Mouse (Mus musculus) left cerebral cortex, postnatal 14 days (tissue): ENCODE data around the gene Hs6st1. TPM values are rescaled to one million over a fixed set of nuclear protein-coding genes. Genes with fewer than 3 reads are reported as not detected.
A peak's percentile ranks its signal among the peaks of the same experiment; 100 is the strongest.

Source experiments
- DNase-seq, 2 experiments: peaks; one replicate each; pipeline ENCODE4 v3.0.0; 2021 to 2022; ENCODE audit warnings: low spot score in 2 of 2, mixed read lengths in 1 of 2
- intact Hi-C: fragments of 180-260 bp; cut with DNase I; formaldehyde crosslinking; loops from one replicate; pipeline ENCODE4 v1.15.1; 2025
- total RNA-seq, 2 experiments: library from RNA; stranded (reverse); gene quantifications; 2 replicates each; pipeline ENCODE4 v1.2.3; 2021

The Hs6st1 gene
- total RNA-seq, 2 experiments from 2014 or later = 73.1 to 77.7 TPM

DNA sequence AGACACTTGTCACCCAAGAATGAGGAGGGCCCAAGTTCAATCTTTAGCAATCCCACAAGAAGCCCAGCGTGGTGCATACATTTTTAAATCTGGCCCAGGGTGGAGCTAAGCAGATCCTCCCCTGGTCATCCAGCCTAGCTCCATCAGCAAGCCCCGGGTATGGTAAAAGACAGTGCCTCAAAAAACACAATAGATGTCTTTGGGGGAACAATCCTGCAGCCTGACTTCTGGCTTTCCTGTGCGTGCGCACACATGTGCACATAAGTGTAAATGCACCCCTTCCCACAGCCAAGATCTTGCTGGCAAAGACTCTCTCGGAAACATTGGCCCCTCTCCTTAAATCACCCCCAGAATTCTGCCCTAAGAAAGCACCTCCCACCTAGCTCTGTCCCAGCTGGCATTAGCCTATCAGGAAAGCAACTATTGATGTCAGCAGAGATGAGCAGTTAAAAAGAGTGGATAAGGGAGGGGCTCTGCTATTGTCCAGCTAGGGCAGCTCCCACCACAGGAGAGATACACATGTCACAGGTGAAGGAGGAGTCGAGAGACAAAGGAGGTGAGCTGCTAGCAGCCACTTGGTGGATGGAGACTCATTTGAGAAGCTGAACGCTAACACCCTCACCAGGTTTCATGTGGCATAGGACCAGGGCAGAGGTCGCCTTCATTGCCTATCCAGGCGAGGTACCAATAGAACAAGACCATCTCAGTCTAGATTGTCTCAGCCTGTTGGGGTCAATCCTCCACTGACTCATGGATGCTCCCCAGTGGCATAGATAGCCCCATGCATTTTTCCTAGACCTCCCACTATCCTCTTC, 5.2 kb upstream of the Hs6st1 start:
- intact Hi-C loops = loop anchor here (10.0 kb wide), 2 partner anchors 188 to 318 kb away; no protein-coding TSS in a partner anchor
- no peak for DNase-seq

GRCm38 (mm10) chr1:36063641-36063955, 4.6 kb upstream of the Hs6st1 start:
- DNase-seq = no peak
- intact Hi-C loops = loop anchor here (10.0 kb wide), 2 partner anchors 189 to 319 kb away; no protein-coding TSS in a partner anchor

DNA sequence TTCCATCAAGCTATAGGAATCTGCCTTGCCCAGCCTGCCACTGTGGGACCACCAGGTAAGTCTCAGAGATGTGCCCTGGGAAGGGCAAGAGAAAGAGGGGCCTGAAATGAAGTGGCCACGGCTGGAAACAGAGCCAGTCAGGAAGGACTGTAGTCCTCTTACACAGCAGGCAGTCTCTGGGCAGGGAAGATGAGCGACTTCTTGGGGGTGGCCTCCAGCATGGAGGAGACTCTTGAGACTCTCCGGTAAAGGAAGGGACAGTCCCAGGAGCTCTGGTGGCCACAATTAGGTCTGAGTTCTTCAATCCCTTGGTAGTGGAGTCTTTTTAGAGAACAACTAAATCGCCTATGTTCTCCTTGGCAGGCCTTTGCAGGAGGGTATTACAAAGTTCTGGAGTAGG, 4.0 kb upstream of the Hs6st1 start:
- intact Hi-C loops = loop anchor here (10.0 kb wide), 2 partner anchors 189 to 319 kb away; no protein-coding TSS in a partner anchor
- peak in 1 of 2 experiments; percentile 1 for DNase-seq

- intact Hi-C loops = loop anchor here (5.0 to 10.0 kb wide), 3 partner anchors 190 to 1173 kb away; no protein-coding TSS in a partner anchor
- peak; percentile 91 to 96 for DNase-seq
These were observed 3.1 kb upstream of the Hs6st1 start for GRCm38 (mm10) chr1:36064861-36065760.

DNA sequence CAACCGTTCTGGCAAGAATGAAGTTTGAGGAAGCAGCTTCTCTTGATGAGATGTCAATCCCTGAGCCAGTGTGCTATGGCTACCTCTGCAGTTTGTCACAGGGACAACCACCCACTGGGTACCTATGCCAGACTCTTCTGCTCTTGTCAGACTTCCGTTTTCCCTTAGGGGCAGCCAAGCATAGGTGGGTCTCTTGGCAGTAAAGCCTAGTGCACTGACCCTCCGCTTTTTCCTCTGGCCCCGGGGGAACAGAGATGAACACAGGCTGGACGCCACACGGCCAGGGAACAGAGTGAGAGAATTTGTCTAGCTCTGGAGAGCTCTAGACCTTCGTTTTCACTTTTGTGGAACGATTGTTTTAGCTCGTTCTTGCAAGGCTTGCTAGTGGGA, 2.4 kb upstream of the Hs6st1 start:
- intact Hi-C loops = loop anchor here (5.0 to 10.0 kb wide), 3 partner anchors 191 to 1173 kb away; no protein-coding TSS in a partner anchor
- peak in 1 of 2 experiments; percentile 2 for DNase-seq

DNA sequence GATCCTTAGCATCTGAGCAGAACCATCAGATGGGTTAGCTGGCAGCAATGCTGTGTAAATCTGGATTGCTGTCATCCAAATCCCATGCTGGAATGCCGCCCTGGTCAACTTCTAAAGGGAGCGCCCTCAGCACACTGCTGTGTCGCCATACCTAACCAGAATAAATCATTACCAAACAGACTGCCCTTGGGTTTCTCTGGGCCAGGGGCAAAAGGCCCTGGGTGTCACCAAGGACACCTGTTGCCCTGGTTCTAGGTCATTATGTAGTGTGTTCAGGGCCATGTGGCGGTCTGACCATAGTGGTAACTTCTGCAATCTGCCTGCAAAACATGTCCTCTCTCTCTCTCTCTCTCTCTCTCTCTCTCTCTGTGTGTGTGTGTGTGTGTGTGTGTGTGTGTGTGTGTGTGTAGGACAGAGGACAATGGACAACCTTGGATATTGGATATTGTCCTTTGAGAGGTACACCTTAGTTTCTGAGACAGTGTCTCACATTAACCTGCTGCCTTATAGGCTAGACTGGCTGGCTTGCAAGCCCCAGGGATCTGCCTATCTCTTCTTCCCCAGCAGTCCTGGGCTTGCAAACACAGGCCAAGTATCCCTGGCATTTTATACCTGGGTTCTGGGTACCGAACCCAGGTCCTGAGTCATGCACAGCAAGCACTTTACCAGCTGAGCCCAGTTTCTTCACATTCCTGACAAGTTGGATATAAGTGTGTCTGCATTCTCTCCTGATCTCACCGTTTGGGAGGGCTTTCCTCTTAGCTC, 1.8 kb upstream of the Hs6st1 start:
- intact Hi-C loops = loop anchor here (5.0 to 10.0 kb wide), 3 partner anchors 192 to 1174 kb away; no protein-coding TSS in a partner anchor
- peak in 1 of 2 experiments; percentile 2 for DNase-seq

DNA sequence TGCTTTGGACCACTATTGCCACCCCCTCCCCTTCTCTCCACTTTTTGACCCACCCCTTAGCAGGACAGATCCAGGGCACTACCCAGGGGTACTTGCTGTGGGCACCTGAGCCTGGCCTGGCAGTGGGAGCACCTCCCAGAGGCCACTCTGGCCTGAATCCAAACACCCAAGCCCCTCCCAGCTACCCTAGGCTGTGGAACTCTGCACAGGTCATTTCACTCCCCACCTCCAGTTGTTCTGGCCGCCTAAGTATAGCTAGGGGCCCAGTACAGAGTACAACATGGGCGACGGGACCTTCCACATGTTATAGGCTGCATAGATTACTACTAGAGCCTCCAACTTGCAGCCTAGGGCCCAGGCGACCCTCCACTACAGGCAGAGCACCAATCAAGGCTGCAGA, 999 bp upstream of the Hs6st1 start:
- intact Hi-C loops = loop anchor here (5.0 to 10.0 kb wide), 3 partner anchors 192 to 1175 kb away; no protein-coding TSS in a partner anchor
- peak in 1 of 2 experiments; percentile 3 for DNase-seq

DNA sequence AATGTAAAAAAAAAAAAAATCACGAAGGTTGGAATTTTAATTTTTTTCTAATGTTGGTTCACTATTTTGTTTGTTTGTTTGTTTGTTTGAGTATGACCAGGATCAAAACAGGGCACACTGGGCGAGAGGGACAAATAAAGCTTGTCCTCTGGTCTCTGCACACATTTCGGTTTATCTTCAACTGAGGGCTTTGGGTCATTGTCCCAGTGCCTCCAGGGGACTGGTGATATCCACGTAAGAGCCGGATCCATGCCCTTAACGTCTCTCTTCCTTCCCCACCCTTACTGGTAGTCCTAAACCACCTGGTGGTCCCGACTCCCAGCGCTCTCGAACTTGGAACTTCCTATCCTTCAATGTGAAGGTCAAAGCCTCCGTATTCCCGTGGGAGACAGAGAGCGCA, 589 bp upstream of the Hs6st1 start:
- no peak for DNase-seq
- intact Hi-C loops = loop anchor here (5.0 to 10.0 kb wide), 3 partner anchors 193 to 1175 kb away; no protein-coding TSS in a partner anchor

DNA sequence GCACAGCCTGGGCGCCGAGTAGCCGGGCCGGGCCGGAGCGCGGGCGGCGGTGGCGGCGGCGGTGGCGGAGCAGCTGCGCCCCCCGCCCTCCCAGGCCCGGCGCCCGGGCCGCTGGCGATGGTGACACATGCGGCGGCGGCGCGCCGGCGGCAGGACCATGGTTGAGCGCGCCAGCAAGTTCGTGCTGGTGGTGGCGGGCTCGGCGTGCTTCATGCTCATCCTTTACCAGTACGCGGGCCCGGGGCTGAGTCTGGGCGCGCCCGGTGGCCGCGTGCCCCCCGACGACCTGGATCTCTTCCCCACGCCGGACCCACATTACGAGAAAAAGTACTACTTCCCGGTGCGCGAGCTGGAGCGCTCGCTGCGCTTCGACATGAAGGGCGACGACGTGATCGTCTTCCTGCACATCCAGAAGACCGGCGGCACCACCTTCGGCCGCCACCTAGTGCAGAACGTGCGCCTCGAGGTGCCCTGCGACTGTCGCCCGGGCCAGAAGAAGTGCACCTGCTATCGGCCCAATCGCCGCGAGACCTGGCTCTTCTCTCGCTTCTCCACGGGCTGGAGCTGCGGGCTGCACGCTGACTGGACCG, 426 bp downstream of the Hs6st1 start:
- peak; percentile 42 to 54 for DNase-seq
- intact Hi-C loops = loop anchor here (5.0 to 10.0 kb wide), 3 partner anchors 194 to 1176 kb away; no protein-coding TSS in a partner anchor

DNA sequence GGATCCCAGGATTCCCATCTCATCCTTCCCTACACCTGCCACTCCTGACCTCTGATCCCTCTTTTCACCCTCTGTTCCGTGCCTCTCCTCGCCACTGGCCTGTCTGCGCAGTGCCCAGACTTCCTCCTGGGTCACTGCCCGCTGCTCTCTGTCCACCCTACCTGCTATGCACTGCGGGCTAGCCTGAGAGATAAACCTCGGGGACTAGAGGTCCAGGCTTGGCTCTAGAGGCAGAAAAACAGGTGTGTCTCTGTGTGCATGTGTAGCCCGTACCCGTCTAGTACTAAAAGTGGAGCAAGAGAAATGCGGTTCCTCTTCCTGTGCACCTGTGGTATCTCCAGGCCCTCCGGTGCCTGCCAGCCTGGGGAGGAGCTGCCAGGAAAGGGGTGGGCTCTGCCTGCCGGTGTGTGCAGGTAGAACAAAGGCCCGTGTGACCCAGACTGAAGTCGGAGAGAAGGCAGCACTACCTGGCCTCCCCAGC, 1.1 kb downstream of the Hs6st1 start:
- intact Hi-C loops = loop anchor here (5.0 to 10.0 kb wide), 3 partner anchors 195 to 1177 kb away; no protein-coding TSS in a partner anchor

DNA sequence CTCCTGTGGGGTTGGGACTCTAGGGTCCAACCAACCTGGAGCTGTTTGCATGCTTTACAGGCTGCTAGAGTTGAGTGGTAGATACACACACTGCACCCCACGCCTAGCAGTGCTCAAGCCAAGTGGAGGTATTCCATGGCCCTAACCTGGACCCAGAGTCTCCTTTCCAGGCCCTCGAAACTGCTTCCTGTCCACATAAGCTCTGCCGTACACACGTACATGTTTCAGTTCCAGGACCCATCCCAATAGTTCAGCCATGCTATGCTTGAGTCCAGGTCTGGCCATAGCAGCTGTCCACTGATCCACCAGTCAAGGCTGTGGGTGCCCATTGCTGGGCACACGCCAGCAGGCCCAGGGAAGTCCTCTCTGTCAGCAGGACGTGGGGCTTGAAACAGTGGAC, 2.0 kb downstream of the Hs6st1 start:
- intact Hi-C loops = loop anchor here (5.0 kb wide), 1 partner anchor 62 kb away; no protein-coding TSS in a partner anchor
- DNase-seq = no peak

More for the DNA sequence above, 1.1 kb downstream of the Hs6st1 start:
- no peak for DNase-seq

DNA sequence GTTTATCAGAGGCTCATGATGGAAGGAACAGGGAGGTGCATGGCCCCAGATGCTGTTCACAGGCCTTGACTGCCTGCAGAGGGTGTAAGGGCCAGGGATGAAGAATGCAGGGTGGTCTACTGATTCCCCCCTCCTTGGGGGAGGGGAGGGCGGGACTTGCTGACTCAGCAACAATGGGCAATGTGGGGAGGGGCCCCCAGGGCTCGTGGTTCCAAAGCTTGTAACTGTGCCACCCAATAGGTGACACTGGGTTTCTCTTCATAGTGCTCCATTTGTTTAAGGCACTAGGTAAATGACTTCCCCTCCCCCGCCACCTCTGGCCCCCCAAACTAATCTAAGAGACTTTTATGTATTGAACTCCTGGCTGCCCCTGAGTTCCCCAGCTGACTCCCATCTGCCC, 2.5 kb downstream of the Hs6st1 start:
- DNase-seq = no peak
- intact Hi-C loops = loop anchor here (5.0 kb wide), 1 partner anchor 62 kb away; no protein-coding TSS in a partner anchor

DNA sequence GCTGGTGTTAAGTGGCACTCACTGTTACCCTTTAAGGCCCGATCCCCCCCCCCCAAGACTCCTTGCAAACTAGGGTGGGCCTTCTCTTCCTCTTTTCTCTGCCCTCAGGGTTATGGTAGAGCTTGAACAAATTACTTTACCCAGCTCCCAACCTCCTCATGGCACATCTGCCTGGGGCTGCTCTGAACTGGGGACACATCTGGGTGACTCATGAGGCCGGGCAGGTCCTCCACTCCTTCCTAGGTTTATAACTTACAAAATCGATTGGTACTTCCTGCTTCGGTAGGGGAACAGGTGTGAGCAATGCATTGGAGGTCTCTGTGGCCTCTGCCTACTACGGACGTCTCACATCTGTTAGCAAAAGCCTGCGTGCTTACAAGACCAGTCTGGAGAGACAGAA, 3.0 kb downstream of the Hs6st1 start:
- no peak for DNase-seq
- intact Hi-C loops = loop anchor here (5.0 kb wide), 1 partner anchor 61 kb away; no protein-coding TSS in a partner anchor

DNA sequence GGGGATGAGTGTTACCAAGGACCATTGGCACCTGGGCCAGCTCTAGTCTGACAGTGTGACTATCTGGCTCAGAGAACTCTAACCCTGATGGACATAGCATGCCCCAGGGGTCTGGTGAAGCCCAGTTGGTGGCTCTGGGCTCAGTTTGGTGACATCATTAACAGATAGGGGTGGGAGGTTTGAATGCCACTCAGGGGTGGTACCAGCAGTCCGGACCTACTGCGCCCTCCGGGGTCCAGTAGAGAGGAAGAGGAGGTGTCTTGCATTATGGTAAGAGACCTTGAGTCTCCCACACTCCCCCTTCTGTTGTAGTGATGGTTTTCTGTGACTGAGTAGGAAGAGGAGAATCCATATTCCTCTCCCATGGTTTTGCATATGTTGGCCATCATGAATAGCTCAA, 3.4 kb downstream of the Hs6st1 start:
- DNase-seq = no peak
- intact Hi-C loops = loop anchor here (5.0 kb wide), 1 partner anchor 61 kb away; no protein-coding TSS in a partner anchor

DNA sequence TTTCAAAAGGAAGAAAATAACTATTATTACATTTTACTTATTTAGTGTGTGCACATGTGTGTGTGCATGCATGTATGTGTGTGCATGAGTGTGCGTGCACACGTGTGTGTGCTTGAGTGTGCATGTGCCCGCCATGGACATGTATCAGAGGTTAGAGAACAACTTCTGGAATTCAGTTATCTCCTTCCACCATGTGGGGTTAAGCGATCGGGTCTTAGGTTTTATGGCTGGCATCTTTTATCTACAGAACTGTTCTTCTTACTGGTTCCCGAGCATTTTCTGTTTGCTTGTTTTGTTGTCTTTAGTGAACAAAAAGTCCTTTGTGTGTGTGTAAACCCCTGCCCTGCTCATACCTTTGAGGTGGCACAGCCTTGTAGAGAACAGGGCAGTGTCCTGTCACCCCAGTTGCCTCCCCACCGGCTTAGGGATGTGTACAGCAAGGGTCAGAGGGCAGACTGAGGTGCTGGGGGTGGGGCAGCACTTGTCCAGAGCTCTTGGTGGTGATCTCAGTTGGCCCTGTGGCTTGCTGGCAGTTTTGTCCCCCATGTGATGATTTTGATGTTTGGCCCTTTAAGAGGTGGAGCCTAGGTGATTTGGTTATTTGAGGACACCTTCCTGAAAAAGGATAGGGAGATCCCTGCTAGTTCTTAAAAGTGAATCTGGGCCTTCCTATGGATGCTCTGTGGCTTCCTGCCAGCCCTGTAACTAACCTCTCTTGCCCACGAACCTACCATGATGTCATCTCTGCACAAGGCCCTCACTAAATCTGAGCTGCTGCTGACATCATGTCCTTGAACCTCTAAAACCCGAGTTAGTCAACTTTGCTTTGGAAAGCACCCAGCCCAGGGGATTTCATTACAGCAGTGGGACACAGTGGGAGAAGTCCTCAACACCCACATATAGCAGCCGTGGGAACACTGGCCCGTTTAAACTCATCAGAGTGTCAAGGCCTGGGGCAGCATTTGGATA, 4.7 kb downstream of the Hs6st1 start:
- DNase-seq = no peak
- intact Hi-C loops = loop anchor here (5.0 kb wide), 1 partner anchor 59 kb away; no protein-coding TSS in a partner anchor

- no peak for DNase-seq
- intact Hi-C loops = loop anchor here (5.0 kb wide), 1 partner anchor 59 kb away; no protein-coding TSS in a partner anchor
These were observed 5.4 kb downstream of the Hs6st1 start for GRCm38 (mm10) chr1:36073566-36073965.

DNA sequence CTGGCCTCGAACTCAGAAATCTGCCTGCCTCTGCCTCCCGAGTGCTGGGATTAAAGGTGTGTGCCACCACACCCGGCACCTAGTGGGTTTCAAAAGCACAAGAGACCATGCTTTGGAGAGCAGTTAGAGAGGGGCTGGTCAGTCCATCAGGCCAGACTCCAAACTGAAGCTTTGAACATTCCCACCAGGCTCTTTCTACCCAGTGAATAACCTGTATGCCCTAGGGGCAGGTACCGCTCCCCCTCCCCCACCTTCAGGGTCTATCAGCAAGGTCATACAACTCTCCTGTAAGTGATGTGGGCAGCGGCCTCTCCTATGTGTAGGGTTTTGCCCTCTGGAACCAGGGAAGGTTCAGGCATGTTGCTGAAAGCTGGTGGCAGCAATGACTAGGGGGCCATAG, 6.0 kb downstream of the Hs6st1 start:
- no peak for DNase-seq
- intact Hi-C loops = loop anchor here (5.0 kb wide), 1 partner anchor 58 kb away; no protein-coding TSS in a partner anchor
